In genomic region chr2:93791516-93792499, GRCm38 (mm10) we compare ENCODE assay signal across 8 mouse cellular contexts. TPM values are rescaled to one million over a fixed set of nuclear protein-coding genes. Genes with fewer than 3 reads are reported as not detected.
DNase-seq lines count a peak whose midpoint lies in the region; ATAC-seq and TF ChIP-seq lines count a peak whose summit lies in the region.

No protein-coding gene starts in this region.

- H3K36me3 ChIP-seq in megakaryocyte, embryonic 14.5 days (replicated peaks; ENCODE audit: low read length): peaks cover 95% of the 10 kb centered on the region
- peaks cover 69% of the 10 kb centered on the region for H3K36me3 ChIP-seq in liver, embryonic 12.5 days
- no peaks in the 10 kb centered on the region for H3K36me3 ChIP-seq in testis, adult 2 months (ENCODE audit: control insufficient read depth, insufficient read depth, low read length)

- DNase-seq in cerebellum, adult 8-10 months: peak; percentile 89
- peak; percentile 65 for DNase-seq in heart, adult 8-10 months (ENCODE audit: low spot score)
- DNase-seq in kidney, adult 11 months: peak; percentile 88
- DNase-seq in thymus, postnatal 25 days: no peak

- 45% methylated on average over 13 of the region's 13 CpGs for WGBS in liver, embryonic 12.5 days (ENCODE audit: insufficient replicate concordance)

- no peak for TF ChIP-seq POLR2A in testis, adult 2 months (IDR thresholded peaks at IDR 0.05; ENCODE audit: control insufficient read depth, low read depth, low read length)

- peaks cover 24% of the 10 kb centered on the region for H3K4me1 ChIP-seq in megakaryocyte, embryonic 14.5 days
- H3K4me1 ChIP-seq in liver, embryonic 12.5 days: peaks cover 12% of the 10 kb centered on the region; the same call in 1 of the 2 replicates
- peaks cover 3% of the 10 kb centered on the region for H3K4me1 ChIP-seq in testis, adult 2 months (ENCODE audit: control insufficient read depth, insufficient read depth, low read length)

- no peak for TF ChIP-seq CTCF in testis, adult 2 months (IDR thresholded peaks at IDR 0.05; ENCODE audit: control insufficient read depth, insufficient read depth, insufficient replicate concordance, low read depth, low read length)

- H3K9ac ChIP-seq in liver, embryonic 12.5 days: no peak overlapping the region

- H3K4me2 ChIP-seq in liver, embryonic 12.5 days: no peak overlapping the region

- peak overlapping the region; percentile 3; the same call in 1 of the 2 replicates for H3K27ac ChIP-seq in liver, embryonic 12.5 days
- H3K27ac ChIP-seq in testis, adult 2 months (ENCODE audit: control insufficient read depth, insufficient read depth, low read depth, low read length): peak overlapping the region; percentile 38; the same call in 1 of the 2 replicates

- peak overlapping the region; percentile 56 for H3K4me3 ChIP-seq in megakaryocyte, embryonic 14.5 days (replicated peaks)
- H3K4me3 ChIP-seq in liver, embryonic 12.5 days: no peak overlapping the region
- H3K4me3 ChIP-seq in testis, adult 2 months (ENCODE audit: control insufficient read depth, low read depth, low read length): no peak overlapping the region

- ATAC-seq in megakaryocyte, adult 5-6 weeks (ENCODE audit: poor library complexity, severe bottlenecking): no peak
- ATAC-seq in liver, embryonic 12.5 days: peak; percentile 62; the same call in 1 of the 2 replicates

- no peaks in the 10 kb centered on the region for H3K9me3 ChIP-seq in megakaryocyte, embryonic 14.5 days
- no peaks in the 10 kb centered on the region for H3K9me3 ChIP-seq in liver, embryonic 12.5 days (replicated peaks)

- no peaks in the 10 kb centered on the region for H3K27me3 ChIP-seq in megakaryocyte, embryonic 14.5 days (replicated peaks)
- H3K27me3 ChIP-seq in liver, embryonic 12.5 days (replicated peaks): no peaks in the 10 kb centered on the region
- no peaks in the 10 kb centered on the region for H3K27me3 ChIP-seq in testis, adult 2 months (ENCODE audit: control insufficient read depth, insufficient read depth, low read length)

RNA-seq across cellular contexts. Expression of gene Ext2, which starts 30.6 kb away (rescaled TPM):
- 8.0 and 11.8 TPM in 2 replicates for polyA plus RNA-seq in megakaryocyte, embryonic 14.5 days (2012; ENCODE audit: insufficient read depth, low replicate concordance)
- 23.1 and 29.7 TPM in 2 replicates for total RNA-seq in megakaryocyte, adult 5-6 weeks (2015)
- 16.3 and 20.2 TPM in 2 replicates for total RNA-seq in megakaryocyte, adult 5-6 weeks (2017)
- 10 to 100 TPM; 40.9 to 43.0 (median 42.0) TPM for total RNA-seq in heart, adult 8-10 months (2022)
- polyA plus RNA-seq in liver, embryonic 12.5 days (2016; fragmentation: Nextera tagmentation; extraction: Ambion mirVana): 43.9 and 47.0 TPM in 2 replicates
- polyA plus RNA-seq in testis, adult 2 months (2012; rRNA removed): 15.5 and 17.6 TPM in 2 replicates

RNA-seq across cellular contexts. Expression of gene Accs, which starts 57.9 kb away (rescaled TPM):
- 0.68 and 3.7 TPM in 2 replicates for polyA plus RNA-seq in megakaryocyte, embryonic 14.5 days (2012; ENCODE audit: insufficient read depth, low replicate concordance)
- total RNA-seq in megakaryocyte, adult 5-6 weeks (2015): 8.3 and 9.6 TPM in 2 replicates
- total RNA-seq in megakaryocyte, adult 5-6 weeks (2017): 11.7 and 12.7 TPM in 2 replicates
- total RNA-seq in heart, adult 8-10 months (2022): 1 to 10 TPM; 4.1 to 9.5 (median 5.7) TPM
- 1.4 and 2.3 TPM in 2 replicates for polyA plus RNA-seq in liver, embryonic 12.5 days (2016; fragmentation: Nextera tagmentation; extraction: Ambion mirVana)
- polyA plus RNA-seq in testis, adult 2 months (2012; rRNA removed): 2.5 and 2.6 TPM in 2 replicates
